Mouse (Mus musculus) stomach, postnatal 0 days (tissue): ENCODE measurements around the gene Zmynd8. TPM values are rescaled to one million over a fixed set of nuclear protein-coding genes. Genes with fewer than 3 reads are reported as not detected.

Source experiments
- ATAC-seq: fragments of 200-750 bp; cut with Nextera tagmentation; 2 replicates; pipeline ENCODE4 v1.8.0; 2017; ENCODE audit not compliant: low FRiP score, low TSS enrichment
- DNase-seq: peaks from one replicate; pipeline ENCODE4 v3.0.0-alpha.2; 2016; ENCODE audit warnings: low spot score
- H3K27ac ChIP-seq: fragments of 300-500 bp; sonication (generic); replicated peaks from 2 replicates; pipeline ENCODE4 v1.5.1; 2014; ENCODE audit warnings: mild to moderate bottlenecking, control low read depth
- H3K27me3 ChIP-seq: fragments of 300-500 bp; sonication (generic); 2 replicates; pipeline ENCODE4 v1.6.1; 2014; ENCODE audit warnings: low read length; ENCODE audit not compliant: control insufficient read depth, insufficient read depth
- H3K36me3 ChIP-seq: fragments of 300-500 bp; sonication (generic); 2 replicates; pipeline ENCODE4 v1.6.1; 2014; ENCODE audit warnings: low read length, mixed read lengths; ENCODE audit not compliant: control insufficient read depth, insufficient read depth
- H3K4me1 ChIP-seq: fragments of 300-500 bp; sonication (generic); replicated peaks from 2 replicates; pipeline ENCODE4 v1.6.1; 2014; ENCODE audit warnings: antibody characterized with exemption; ENCODE audit not compliant: control insufficient read depth, insufficient read depth
- H3K4me2 ChIP-seq: fragments of 300-500 bp; sonication (generic); replicated peaks from 2 replicates; pipeline ENCODE4 v1.6.1; 2014; ENCODE audit warnings: low read depth, mild to moderate bottlenecking, control low read depth, moderate library complexity
- H3K4me3 ChIP-seq: fragments of 300-500 bp; sonication (generic); 2 replicates; pipeline ENCODE4 v1.5.1; 2014; ENCODE audit warnings: low read depth, low read length, control low read depth
- H3K9ac ChIP-seq: fragments of 300-500 bp; sonication (generic); 2 replicates; pipeline ENCODE4 v1.6.1; 2014; ENCODE audit warnings: mild to moderate bottlenecking, low read length, control low read depth, mixed read lengths
- H3K9me3 ChIP-seq: fragments of 300-500 bp; sonication (generic); 2 replicates; pipeline ENCODE4 v1.6.1; 2016; ENCODE audit warnings: low read length; ENCODE audit not compliant: control insufficient read depth
- CTCF ChIP-seq: IDR thresholded peaks from 2 replicates; pipeline ENCODE4 v1.5.1; 2016; ENCODE audit warnings: antibody characterized with exemption, low read depth, mild to moderate bottlenecking, moderate library complexity
- EP300 ChIP-seq: optimal IDR thresholded peaks from 2 replicates; pipeline ENCODE3; 2016; ENCODE audit warnings: antibody characterized with exemption
- WGBS: fragments of 180-500 bp; shearing (Covaris S2); extraction: QIAGEN DNeasy Blood & Tissue Kit; methylation state at CpG from one replicate; pipeline ENCODE4 v1.1.7; 2014; 5-methylcytosine and 5-hydroxymethylcytosine counted together
- polyA plus RNA-seq: library from polyadenylated mRNA; unstranded; fragments of >200 nt; fragmentation: Nextera tagmentation; extraction: Ambion mirVana; gene quantifications from 2 replicates; pipeline ENCODE4 v1.2.1, GENCODE M21; 2015

The Zmynd8 gene
- polyA plus RNA-seq, 1 experiment from 2014 or later = 29.7 TPM

DNA sequence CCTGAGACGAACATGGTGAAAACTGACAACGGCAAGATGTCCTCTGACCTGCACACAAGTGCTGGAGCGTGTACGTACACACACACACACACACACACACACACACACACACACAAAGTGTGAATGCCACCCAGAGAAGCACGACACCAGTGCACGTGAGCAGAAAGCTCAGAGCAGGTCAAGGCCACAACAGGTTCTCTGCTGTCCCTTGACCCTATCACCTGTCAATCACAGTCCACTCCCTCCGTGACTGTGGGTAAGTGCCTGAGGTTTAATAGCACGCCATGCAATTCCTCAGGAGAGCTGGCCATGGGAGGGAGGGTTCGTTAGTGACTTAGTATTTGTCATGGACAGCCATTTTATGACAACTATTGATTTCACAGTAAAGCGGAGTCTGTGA lies 74.0 kb downstream of the Zmynd8 start:
- H3K36me3 ChIP-seq = peaks cover 17% of the 10 kb centered on the region
- ATAC-seq (no peak), DNase-seq (no peak)
- no peaks in the 10 kb centered on the region for H3K4me1 ChIP-seq
- 87% methylated on average over 10 of the region's 10 CpGs for WGBS
- no peak overlapping the region for H3K9ac ChIP-seq
- no peaks in the 10 kb centered on the region for H3K9me3 ChIP-seq
- H3K27me3 ChIP-seq = no peaks in the 10 kb centered on the region
- H3K4me3 ChIP-seq = no peak overlapping the region
- H3K4me2 ChIP-seq = no peak overlapping the region
- TF ChIP-seq EP300 (no peak), CTCF (no peak)
- H3K27ac ChIP-seq = no peak overlapping the region

DNA sequence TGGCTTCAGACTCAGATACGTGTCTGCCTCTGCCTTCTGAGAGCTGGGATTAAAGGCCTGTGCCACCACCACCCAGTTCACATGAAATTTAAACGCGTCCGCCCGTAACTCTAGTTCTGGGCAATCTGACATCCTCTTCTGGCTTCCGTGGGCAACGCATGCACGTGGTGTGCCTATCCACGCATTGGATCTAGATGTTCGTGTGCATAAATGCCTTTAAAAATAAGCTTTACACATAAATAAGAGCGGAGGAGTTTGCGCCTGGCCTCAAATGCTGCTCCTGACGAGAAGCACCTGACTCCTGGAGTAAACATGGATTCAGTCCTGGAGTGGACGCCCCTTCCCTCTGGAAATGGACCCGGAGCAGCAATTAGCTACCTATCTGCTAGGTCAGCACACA lies 76.3 kb downstream of the Zmynd8 start:
- Histone ChIP-seq H3K4me3 (no peak overlapping the region), H3K9ac (no peak overlapping the region), H3K4me2 (no peak overlapping the region), H3K27me3 (no peaks in the 10 kb centered on the region), H3K9me3 (no peaks in the 10 kb centered on the region), H3K4me1 (no peaks in the 10 kb centered on the region), H3K36me3 (peaks cover 17% of the 10 kb centered on the region), H3K27ac (no peak overlapping the region)
- no peak for ATAC-seq
- TF ChIP-seq CTCF = no peak
- TF ChIP-seq EP300 = no peak
- WGBS = 85% methylated on average over 15 of the region's 15 CpGs
- DNase-seq = no peak

- Histone ChIP-seq H3K4me2 (no peak overlapping the region), H3K9ac (no peak overlapping the region), H3K36me3 (peaks cover 25% of the 10 kb centered on the region), H3K27ac (peak overlapping the region; percentile 86; the same call in 1 of the 2 replicates), H3K4me3 (no peak overlapping the region), H3K4me1 (no peaks in the 10 kb centered on the region), H3K27me3 (no peaks in the 10 kb centered on the region), H3K9me3 (no peaks in the 10 kb centered on the region)
- WGBS = 86% methylated on average over 12 of the region's 12 CpGs
- no peak for ATAC-seq
- no peak for DNase-seq
- TF ChIP-seq CTCF (no peak), EP300 (no peak)
Observed at GRCm38 (mm10) chr2:165821671-165822070, 77.1 kb downstream of the Zmynd8 start.

GRCm38 (mm10) chr2:165820504-165821095 lies 78.2 kb downstream of the Zmynd8 start:
- Histone ChIP-seq H3K4me1 (no peaks in the 10 kb centered on the region), H3K27me3 (no peaks in the 10 kb centered on the region), H3K9me3 (no peaks in the 10 kb centered on the region), H3K27ac (peak overlapping the region; percentile 86), H3K4me2 (no peak overlapping the region), H3K36me3 (peaks cover 29% of the 10 kb centered on the region), H3K4me3 (no peak overlapping the region), H3K9ac (no peak overlapping the region)
- ATAC-seq (no peak), DNase-seq (no peak)
- no peak for TF ChIP-seq CTCF
- WGBS = 56% methylated on average over 15 of the region's 15 CpGs

GRCm38 (mm10) chr2:165820073-165820472 lies 78.7 kb downstream of the Zmynd8 start:
- H3K36me3 ChIP-seq = peaks cover 30% of the 10 kb centered on the region
- H3K27ac ChIP-seq = peak overlapping the region; percentile 86

More at GRCm38 (mm10) chr2:165820073-165820472, 78.7 kb downstream of the Zmynd8 start:
- H3K4me2 ChIP-seq = no peak overlapping the region
- ATAC-seq (no peak; the same call in 1 of the 2 replicates), DNase-seq (no peak)
- 82% methylated on average over 3 of the region's 3 CpGs for WGBS
- TF ChIP-seq CTCF = no peak
- TF ChIP-seq EP300 = peak; percentile 68
- H3K4me1 ChIP-seq = no peaks in the 10 kb centered on the region
- H3K27me3 ChIP-seq = no peaks in the 10 kb centered on the region
- H3K9ac ChIP-seq = no peak overlapping the region
- H3K9me3 ChIP-seq = no peaks in the 10 kb centered on the region
- no peak overlapping the region for H3K4me3 ChIP-seq
